Mouse (Mus musculus) CH12.LX (cell line): Measurements from ENCODE around the gene Pcnx. TPM values are rescaled to one million over a fixed set of nuclear protein-coding genes. Genes with fewer than 3 reads are reported as not detected.

ENCODE experiments used
- DNase-seq: peaks from one replicate; pipeline ENCODE4 v3.0.0-alpha.2; 2013; ENCODE audit errors: extremely low read depth
- H3K27ac ChIP-seq: 2 replicates; pipeline ENCODE4 v1.5.1; 2012; ENCODE audit warnings: low read depth, mild to moderate bottlenecking, control low read depth, moderate library complexity; ENCODE audit not compliant: insufficient read depth
- H3K27me3 ChIP-seq: replicated peaks from 2 replicates; pipeline ENCODE3; 2012; ENCODE audit warnings: inconsistent platforms
- H3K36me3 ChIP-seq, 2 experiments: replicated peaks in 1 of 2; 2 replicates each; pipeline versions ENCODE3 to v1.6.1; 2012; ENCODE audit warnings: inconsistent platforms in 1 of 2, low read length in 1 of 2, mild to moderate bottlenecking in 1 of 2, mixed read lengths in 1 of 2, moderate library complexity in 1 of 2; ENCODE audit not compliant: control insufficient read depth in 1 of 2, insufficient read depth in 1 of 2
- H3K4me1 ChIP-seq, 2 experiments: 2 replicates each; pipeline ENCODE4 v1.6.1; 2012; ENCODE audit warnings: inconsistent platforms in 1 of 2, moderate library complexity in 1 of 2; ENCODE audit not compliant: insufficient read depth in 2 of 2, control insufficient read depth in 1 of 2
- H3K4me2 ChIP-seq: 2 replicates; pipeline ENCODE4 v1.6.1; 2012; ENCODE audit warnings: low read depth, mild to moderate bottlenecking, control low read depth; ENCODE audit not compliant: poor library complexity, insufficient read depth, severe bottlenecking
- H3K4me3 ChIP-seq, 3 experiments: fragments of 150-350 bp in 1 of 3; sonication (generic) in 1 of 3; replicated peaks in 1 of 3; 2 replicates each; pipeline versions ENCODE3 to v1.5.1; 2011 to 2012; ENCODE audit warnings: low read depth in 2 of 3, low read length in 2 of 3, mild to moderate bottlenecking in 2 of 3, moderate library complexity in 2 of 3, control low read depth in 1 of 3, improper control_type of control experiment in 1 of 3, inconsistent platforms in 1 of 3, mixed read lengths in 1 of 3; ENCODE audit not compliant: poor library complexity in 1 of 3
- H3K79me2 ChIP-seq: replicated peaks from 2 replicates; pipeline ENCODE4 v1.6.1; 2012; ENCODE audit warnings: mild to moderate bottlenecking, moderate library complexity; ENCODE audit not compliant: control insufficient read depth, poor library complexity, insufficient read depth, severe bottlenecking; ENCODE audit errors: extremely low read depth
- H3K9ac ChIP-seq: 2 replicates; pipeline ENCODE4 v1.6.1; 2012; ENCODE audit warnings: low read depth, mild to moderate bottlenecking, control low read depth, moderate library complexity; ENCODE audit not compliant: insufficient read depth
- H3K9me3 ChIP-seq: replicated peaks from 2 replicates; pipeline ENCODE3; 2012; ENCODE audit warnings: low read length, inconsistent platforms, mixed read lengths
- BHLHE40 ChIP-seq: IDR thresholded peaks from 2 replicates; pipeline ENCODE4 v1.6.1; 2011; ENCODE audit warnings: mild to moderate bottlenecking, low read depth, low read length, improper control_type of control experiment
- CHD1 ChIP-seq: IDR thresholded peaks from 2 replicates; pipeline ENCODE4 v1.6.1; 2012; ENCODE audit warnings: low read depth, low read length, improper control_type of control experiment, inconsistent platforms
- CHD2 ChIP-seq: IDR thresholded peaks from 2 replicates; pipeline ENCODE4 v1.6.1; 2011; ENCODE audit warnings: low read length, improper control_type of control experiment
- CTCF ChIP-seq, 2 experiments: IDR thresholded peaks in 1 of 2; conservative IDR thresholded peaks in 1 of 2; 2 replicates each; pipeline ENCODE4 v1.5.1; 2011 to 2012; ENCODE audit warnings: low read depth in 2 of 2, low read length in 2 of 2, improper control_type of control experiment in 1 of 2, inconsistent platforms in 1 of 2, mild to moderate bottlenecking in 1 of 2, moderate library complexity in 1 of 2
- E2F4 ChIP-seq: IDR thresholded peaks from 2 replicates; pipeline ENCODE4 v1.6.1; 2011; ENCODE audit warnings: low read depth, low read length, improper control_type of control experiment; ENCODE audit not compliant: insufficient replicate concordance
- ELF1 ChIP-seq: IDR thresholded peaks from 2 replicates; pipeline ENCODE4 v1.6.1; 2014; ENCODE audit warnings: low read depth, mild to moderate bottlenecking, inconsistent platforms, low read length, improper control_type of control experiment
- EP300 ChIP-seq: IDR thresholded peaks from 2 replicates; pipeline ENCODE4 v1.6.1; 2011; ENCODE audit warnings: low read length, improper control_type of control experiment
- ETS1 ChIP-seq: conservative IDR thresholded peaks from 2 replicates; pipeline ENCODE4 v1.6.1; 2012; ENCODE audit warnings: low read depth, mild to moderate bottlenecking, inconsistent platforms, low read length, improper control_type of control experiment, moderate library complexity
- GABPA ChIP-seq: IDR thresholded peaks from 2 replicates; pipeline ENCODE4 v1.6.1; 2012; ENCODE audit warnings: low read depth, low read length, improper control_type of control experiment, inconsistent platforms; ENCODE audit not compliant: insufficient replicate concordance
- HCFC1 ChIP-seq: IDR thresholded peaks from 2 replicates; pipeline ENCODE4 v1.6.1; 2012; ENCODE audit warnings: low read depth, mild to moderate bottlenecking, inconsistent platforms, low read length, improper control_type of control experiment
- IRF4 ChIP-seq: IDR thresholded peaks from 2 replicates; pipeline ENCODE4 v1.6.1; 2014; ENCODE audit warnings: low read depth, mild to moderate bottlenecking, inconsistent platforms, low read length, improper control_type of control experiment
- KAT2A ChIP-seq: IDR thresholded peaks from 2 replicates; pipeline ENCODE4 v1.6.1; 2012; ENCODE audit warnings: low read length, improper control_type of control experiment, inconsistent platforms; ENCODE audit not compliant: insufficient replicate concordance
- MAFK ChIP-seq: IDR thresholded peaks from 2 replicates; pipeline ENCODE4 v1.6.1; 2011; ENCODE audit warnings: low read length, improper control_type of control experiment; ENCODE audit not compliant: insufficient replicate concordance
- MAZ ChIP-seq: IDR thresholded peaks from 2 replicates; pipeline ENCODE4 v1.6.1; 2012; ENCODE audit warnings: low read depth, mild to moderate bottlenecking, inconsistent platforms, low read length, improper control_type of control experiment, moderate library complexity
- MEF2A ChIP-seq: IDR thresholded peaks from 2 replicates; pipeline ENCODE4 v1.6.1; 2014; ENCODE audit warnings: low read depth, mild to moderate bottlenecking, inconsistent platforms, low read length, improper control_type of control experiment, borderline replicate concordance
- MYC ChIP-seq: IDR thresholded peaks from 2 replicates; pipeline ENCODE4 v1.6.1; 2011; ENCODE audit warnings: low read depth, mild to moderate bottlenecking, improper control_type of control experiment, low read length
- NELFE ChIP-seq: IDR thresholded peaks from 2 replicates; pipeline ENCODE4 v1.6.1; 2011; ENCODE audit warnings: low read depth, low read length, improper control_type of control experiment
- NRF1 ChIP-seq: IDR thresholded peaks from 2 replicates; pipeline ENCODE4 v1.6.1; 2014; ENCODE audit warnings: low read depth, mild to moderate bottlenecking, inconsistent platforms, low read length, improper control_type of control experiment, moderate library complexity
- PAX5 ChIP-seq: IDR thresholded peaks from 2 replicates; pipeline ENCODE4 v1.6.1; 2012; ENCODE audit warnings: low read length, inconsistent platforms, mixed read lengths
- POLR2A ChIP-seq: IDR thresholded peaks from 2 replicates; pipeline ENCODE4 v1.6.1; 2011; ENCODE audit warnings: low read depth, mild to moderate bottlenecking, improper control_type of control experiment, low read length
- POLR2AphosphoS2 ChIP-seq: IDR thresholded peaks from 2 replicates; pipeline ENCODE4 v1.6.1; 2011; ENCODE audit warnings: low read depth, low read length, improper control_type of control experiment
- SIN3A ChIP-seq: IDR thresholded peaks from 2 replicates; pipeline ENCODE4 v1.6.1; 2012; ENCODE audit warnings: low read length, improper control_type of control experiment, inconsistent platforms
- SMC3 ChIP-seq: IDR thresholded peaks from 2 replicates; pipeline ENCODE4 v1.6.1; 2011; ENCODE audit warnings: low read depth, low read length, improper control_type of control experiment
- TBP ChIP-seq: conservative IDR thresholded peaks from 2 replicates; pipeline ENCODE4 v1.6.1; 2011; ENCODE audit warnings: low read depth, low read length, improper control_type of control experiment
- TCF12 ChIP-seq: IDR thresholded peaks from 2 replicates; pipeline ENCODE4 v1.6.1; 2014; ENCODE audit warnings: low read depth, mild to moderate bottlenecking, inconsistent platforms, low read length, improper control_type of control experiment
- USF1 ChIP-seq: IDR thresholded peaks from 2 replicates; pipeline ENCODE4 v1.6.1; 2014; ENCODE audit warnings: low read depth, mild to moderate bottlenecking, inconsistent platforms, low read length, improper control_type of control experiment
- USF2 ChIP-seq: conservative IDR thresholded peaks from 2 replicates; pipeline ENCODE4 v1.6.1; 2011; ENCODE audit warnings: low read depth, low read length, improper control_type of control experiment
- ZMIZ1 ChIP-seq: IDR thresholded peaks from 2 replicates; pipeline ENCODE4 v1.6.1; 2012; ENCODE audit warnings: low read depth, mild to moderate bottlenecking, inconsistent platforms, low read length, improper control_type of control experiment
- ZNF384 ChIP-seq: IDR thresholded peaks from 2 replicates; pipeline ENCODE4 v1.6.1; 2012; ENCODE audit warnings: low read depth, low read length, improper control_type of control experiment, inconsistent platforms
- dilution Hi-C: fragments of 300-500 bp; cut with MboI; formaldehyde crosslinking; loops from 2 replicates; pipeline ENCODE4 v1.14.3; 2020; ENCODE audit warnings: low sequenced_read_pairs; ENCODE audit not compliant: extremely low pct_unique_long_range_greater_than_20kb, extremely low pct_ligation_motif_present
- in situ Hi-C: fragments of 300-500 bp; cut with MboI; formaldehyde crosslinking; loops from 3 replicates; pipeline ENCODE4 v1.14.3; 2019; ENCODE audit warnings: low sequenced_read_pairs, low pct_ligation_motif_present, low pct_unique_long_range_greater_than_20kb, mixed read lengths
- polyA plus RNA-seq: library from polyadenylated mRNA; unstranded; fragments of >175 nt; gene quantifications from 2 replicates; pipeline ENCODE4 v1.2.1, GENCODE M21; 2012; ENCODE audit warnings: low read depth; ENCODE audit not compliant: insufficient read length
- total RNA-seq, 2 experiments: library from RNA; depleted of rRNA; stranded (reverse); fragments of 300-350 nt in 1 of 2; fragments of >200 nt in 1 of 2; gene quantifications; 2 replicates each; pipeline ENCODE4 v1.2.3; 2012 to 2014

The Pcnx gene
- total and polyA plus RNA-seq, 3 experiments: 16.2 to 89.1 (median 68.2) TPM

- peak; percentile 22; the same call in 1 of the 2 replicates for TF ChIP-seq ZMIZ1
- no peak for TF ChIP-seq POLR2AphosphoS2
- TF ChIP-seq ELF1: peak; percentile 45
- TF ChIP-seq GABPA: no peak
- peak; percentile 90 for TF ChIP-seq SIN3A
- TF ChIP-seq NRF1: no peak
- TF ChIP-seq CTCF (conservative IDR thresholded peaks at IDR 0.05 in 1 of 2, IDR thresholded peaks at IDR 0.05 in 1 of 2; ENCODE audit: low read depth in 2 of 2, low read length in 2 of 2): 0 out of 4 replicates have a peak, but pooled peaks of 1 of the 2 experiments have one; percentile 5
- no peak for TF ChIP-seq KAT2A
- TF ChIP-seq ETS1: peak; percentile 99
- no peak for TF ChIP-seq ZNF384
- no peak for TF ChIP-seq MAFK
- no peak for TF ChIP-seq USF2
- TF ChIP-seq MEF2A: peak; percentile 99
- peak; percentile 66; the same call in 1 of the 2 replicates for TF ChIP-seq TBP
- TF ChIP-seq USF1: no peak
- TF ChIP-seq TCF12: peak; percentile 77; the same call in 1 of the 2 replicates
- TF ChIP-seq HCFC1: no peak; the same call in 1 of the 2 replicates
- TF ChIP-seq E2F4: no peak
- peak; percentile 45; the same call in 1 of the 2 replicates for TF ChIP-seq POLR2A
- TF ChIP-seq MYC: peak; percentile 43; the same call in 1 of the 2 replicates
- TF ChIP-seq BHLHE40: peak; percentile 93
- TF ChIP-seq, all 38 proteins: peak for 20
These were observed 2.6 kb downstream of the Pcnx start (continued) for GRCm38 (mm10) chr12:81862351-81862802.

GRCm38 (mm10) chr12:81863949-81864348 is 4.1 kb downstream of the Pcnx start:
- H3K36me3 ChIP-seq: peaks cover 10 to 35% of the 10 kb centered on the region in 2 experiments
- TF ChIP-seq SMC3 (no peak), POLR2AphosphoS2 (no peak), MEF2A (peak; percentile 50; the same call in 1 of the 2 replicates), PAX5 (no peak), ETS1 (peak; percentile 56), SIN3A (peak; percentile 33; the same call in 1 of the 2 replicates), EP300 (peak; percentile 54; the same call in 1 of the 2 replicates), CHD2 (0 out of 2 replicates have a peak, but pooled peaks have one; percentile 17), IRF4 (peak; percentile 30; the same call in 1 of the 2 replicates), NELFE (0 out of 2 replicates have a peak, but pooled peaks have one; percentile 21), CHD1 (no peak), TCF12 (peak; percentile 56; the same call in 1 of the 2 replicates), HCFC1 (no peak), ELF1 (no peak), MAZ (no peak), NRF1 (no peak), BHLHE40 (0 out of 2 replicates have a peak, but pooled peaks have one; percentile 15), USF2 (no peak)
- peaks cover 83% of the 10 kb centered on the region for H3K79me2 ChIP-seq
- dilution Hi-C loops (no loop called here), in situ Hi-C loops (loop anchor here (5.0 to 10.0 kb wide), 2 partner anchors 33 to 69 kb away; no protein-coding TSS in a partner anchor)
- no peaks in the 10 kb centered on the region for H3K27me3 ChIP-seq
- no peak for DNase-seq
- peaks cover 24 to 69% of the 10 kb centered on the region in 2 experiments for H3K4me1 ChIP-seq
- H3K4me2 ChIP-seq: peak overlapping the region; percentile 35; the same call in 1 of the 2 replicates
- no peaks in the 10 kb centered on the region for H3K9me3 ChIP-seq
- H3K27ac ChIP-seq: 0 out of 2 replicates have a peak overlapping the region, but pooled peaks have one; percentile 7
- no peak overlapping the region for H3K9ac ChIP-seq
- H3K4me3 ChIP-seq: peak overlapping the region in 1 of 3 experiments; percentile 88
